8 mouse cellular contexts compared by ENCODE assay signal in the genomic region with DNA sequence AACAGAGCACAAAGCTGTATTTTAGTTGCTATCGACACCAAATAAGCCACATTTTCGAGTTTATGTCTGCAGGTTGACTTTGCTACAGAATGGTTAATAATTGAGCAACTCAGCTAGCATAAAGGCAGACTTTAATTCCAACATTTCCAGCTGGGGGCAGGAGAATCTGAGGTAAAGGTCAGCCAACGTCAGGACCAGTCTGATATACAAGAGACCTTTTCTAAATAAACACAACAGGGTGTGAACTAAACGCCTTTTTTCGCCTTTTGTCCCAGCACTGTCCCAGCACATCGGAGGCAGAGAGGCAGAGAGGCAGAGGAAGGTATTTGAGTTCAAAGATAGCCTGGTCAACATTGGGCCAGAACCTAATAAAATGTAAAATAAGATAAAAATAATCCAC. TPM values are rescaled to one million over a fixed set of nuclear protein-coding genes. Genes with fewer than 3 reads are reported as not detected.
DNase-seq lines count a peak whose midpoint lies in the region; ATAC-seq and TF ChIP-seq lines count a peak whose summit lies in the region.

No protein-coding gene starts in this region.

- DNase-seq in G1E (ENCODE audit: low spot score) = no peak
- DNase-seq in embryonic facial prominence, embryonic 10.5 days (ENCODE audit: low spot score) = no peak
- no peak for DNase-seq in cerebellum, adult 8-10 months
- no peak for DNase-seq in left cerebral cortex, postnatal 10 days (ENCODE audit: extremely low spot score in 1 of 2, low spot score in 2 of 2)
- no peak for DNase-seq in T-cell, adult 2 months (ENCODE audit: low spot score)
- no peak for DNase-seq in lung, postnatal 14 days

- H3K36me3 ChIP-seq in G1E (replicated peaks) = peaks cover 27% of the 10 kb centered on the region
- H3K36me3 ChIP-seq in embryonic facial prominence, embryonic 10.5 days (replicated peaks) = peaks cover 31% of the 10 kb centered on the region
- H3K36me3 ChIP-seq in intestine, embryonic 15.5 days = 0 out of 2 replicates have a peak, but pooled peaks cover 3% of the 10 kb centered on the region
- H3K36me3 ChIP-seq in liver, embryonic 16.5 days (ENCODE audit: control insufficient read depth, insufficient read depth) = peaks cover 27% of the 10 kb centered on the region

- peaks cover 5% of the 10 kb centered on the region; the same call in 1 of the 2 replicates for H3K27me3 ChIP-seq in G1E (ENCODE audit: insufficient read depth, low read length)
- no peaks in the 10 kb centered on the region for H3K27me3 ChIP-seq in embryonic facial prominence, embryonic 10.5 days (replicated peaks; ENCODE audit: low read depth, poor library complexity, severe bottlenecking)
- H3K27me3 ChIP-seq in intestine, embryonic 15.5 days (replicated peaks) = no peaks in the 10 kb centered on the region
- H3K27me3 ChIP-seq in liver, embryonic 16.5 days (ENCODE audit: control insufficient read depth, insufficient read depth, low read depth, low read length) = no peaks in the 10 kb centered on the region

- H3K9me3 ChIP-seq in G1E (replicated peaks) = no peaks in the 10 kb centered on the region
- H3K9me3 ChIP-seq in embryonic facial prominence, embryonic 10.5 days = no peaks in the 10 kb centered on the region
- H3K9me3 ChIP-seq in intestine, embryonic 15.5 days = no peaks in the 10 kb centered on the region
- no peaks in the 10 kb centered on the region for H3K9me3 ChIP-seq in liver, embryonic 16.5 days (replicated peaks; ENCODE audit: control insufficient read depth, low read length)

- H3K27ac ChIP-seq in embryonic facial prominence, embryonic 10.5 days (replicated peaks) = peak overlapping the region; percentile 96
- H3K27ac ChIP-seq in intestine, embryonic 15.5 days = no peak overlapping the region
- H3K27ac ChIP-seq in liver, embryonic 16.5 days (ENCODE audit: low read length) = peak overlapping the region; percentile 82

- H3K4me1 ChIP-seq in G1E (ENCODE audit: insufficient read depth, low read depth, low read length) = peaks cover 13% of the 10 kb centered on the region
- peaks cover 11% of the 10 kb centered on the region for H3K4me1 ChIP-seq in embryonic facial prominence, embryonic 10.5 days
- H3K4me1 ChIP-seq in intestine, embryonic 15.5 days (replicated peaks) = no peaks in the 10 kb centered on the region
- peaks cover 8% of the 10 kb centered on the region for H3K4me1 ChIP-seq in liver, embryonic 16.5 days (ENCODE audit: control insufficient read depth, low read depth, low read length)

- ATAC-seq in G1E (ENCODE audit: extremely low read depth, insufficient number of reproducible peaks, low FRiP score, poor library complexity, severe bottlenecking) = no peak
- peak; percentile 16 for ATAC-seq in intestine, embryonic 15.5 days
- ATAC-seq in liver, embryonic 16.5 days (ENCODE audit: low read depth) = peak; percentile 10

- intact Hi-C loops in left cerebral cortex, postnatal 10 days (cut with DNase I) = no loop called here

- H3K4me3 ChIP-seq in G1E (ENCODE audit: low read depth, low read length) = peak overlapping the region; percentile 96
- H3K4me3 ChIP-seq in embryonic facial prominence, embryonic 10.5 days = peak overlapping the region; percentile 86
- H3K4me3 ChIP-seq in intestine, embryonic 15.5 days (replicated peaks) = peak overlapping the region; percentile 85
- H3K4me3 ChIP-seq in liver, embryonic 16.5 days (ENCODE audit: low read depth, low read length) = peak overlapping the region; percentile 91

- TF ChIP-seq CTCF in G1E (IDR thresholded peaks at IDR 0.05; ENCODE audit: low read depth, low read length) = no peak

- WGBS in embryonic facial prominence, embryonic 10.5 days = 28% methylated on average over 6 of the region's 6 CpGs
- 11% methylated on average over 6 of the region's 6 CpGs for WGBS in intestine, embryonic 15.5 days
- WGBS in liver, embryonic 16.5 days (ENCODE audit: insufficient replicate concordance) = 13% methylated on average over 6 of the region's 6 CpGs

- peak overlapping the region; percentile 89; the same call in 1 of the 2 replicates for H3K9ac ChIP-seq in intestine, embryonic 15.5 days
- H3K9ac ChIP-seq in liver, embryonic 16.5 days (ENCODE audit: low read depth, low read length) = peak overlapping the region; percentile 90

- H3K4me2 ChIP-seq in intestine, embryonic 15.5 days (replicated peaks) = peak overlapping the region; percentile 63
- H3K4me2 ChIP-seq in liver, embryonic 16.5 days (ENCODE audit: low read depth, low read length) = peak overlapping the region; percentile 71

RNA-seq across cellular contexts. Expression of a gene that starts 0.8 kb away (rescaled TPM):
- total RNA-seq in G1E (2014; fragmentation: Nextera tagmentation) (71.8 and 101 TPM in 2 replicates), G1E (2017) (95.4 and 112 TPM in 2 replicates)
- 17.9 and 19.4 TPM in 2 replicates for polyA plus RNA-seq in G1E (2012)
- 189 and 199 TPM in 2 replicates for polyA plus RNA-seq in embryonic facial prominence, embryonic 10.5 days (2016; fragmentation: Nextera tagmentation; extraction: Ambion mirVana)
- polyA plus RNA-seq in intestine, embryonic 15.5 days (2015; fragmentation: Nextera tagmentation; extraction: Ambion mirVana) = 120 and 135 TPM in 2 replicates
- 119 and 126 TPM in 2 replicates for polyA plus RNA-seq in liver, embryonic 16.5 days (2015; fragmentation: Nextera tagmentation; extraction: Ambion mirVana)
- 1 to 10 TPM; 3.9 to 4.0 TPM for total RNA-seq in left cerebral cortex, postnatal 10 days (2021)

RNA-seq across cellular contexts. Expression of a gene that starts 5.7 kb away (rescaled TPM):
- not detected in 2 replicates for total RNA-seq in G1E (2014; fragmentation: Nextera tagmentation)
- total RNA-seq in G1E (2017) = not detected in 2 replicates
- polyA plus RNA-seq in G1E (2012) = not detected in 2 replicates
- polyA plus RNA-seq in embryonic facial prominence, embryonic 10.5 days (2016; fragmentation: Nextera tagmentation; extraction: Ambion mirVana) = not detected in 2 replicates
- polyA plus RNA-seq in intestine, embryonic 15.5 days (2015; fragmentation: Nextera tagmentation; extraction: Ambion mirVana) = 0.73 and 0.90 TPM in 2 replicates
- not detected in 2 replicates for polyA plus RNA-seq in liver, embryonic 16.5 days (2015; fragmentation: Nextera tagmentation; extraction: Ambion mirVana)
- not detected for total RNA-seq in left cerebral cortex, postnatal 10 days (2021)
